Mouse (Mus musculus) E14TG2a.4 (cell line): ENCODE results near the gene Zfp605.
"Not testable (repeated sequence)": the region's sequence is repeated elsewhere in the genome, so short reads cannot be mapped to it uniquely, and the experiment has no call there.

Source experiments
- CTCF ChIP-seq: conservative IDR thresholded peaks from 2 replicates; pipeline ENCODE4 v1.5.1; 2014; ENCODE audit warnings: low read length
- NANOG ChIP-seq: IDR thresholded peaks from 2 replicates; pipeline ENCODE4 v1.6.1; 2014; ENCODE audit warnings: borderline replicate concordance, low read length, mixed read lengths
- POU5F1 ChIP-seq: IDR thresholded peaks from 2 replicates; pipeline ENCODE4 v1.6.1; 2014; ENCODE audit warnings: low read length, borderline replicate concordance

DNA sequence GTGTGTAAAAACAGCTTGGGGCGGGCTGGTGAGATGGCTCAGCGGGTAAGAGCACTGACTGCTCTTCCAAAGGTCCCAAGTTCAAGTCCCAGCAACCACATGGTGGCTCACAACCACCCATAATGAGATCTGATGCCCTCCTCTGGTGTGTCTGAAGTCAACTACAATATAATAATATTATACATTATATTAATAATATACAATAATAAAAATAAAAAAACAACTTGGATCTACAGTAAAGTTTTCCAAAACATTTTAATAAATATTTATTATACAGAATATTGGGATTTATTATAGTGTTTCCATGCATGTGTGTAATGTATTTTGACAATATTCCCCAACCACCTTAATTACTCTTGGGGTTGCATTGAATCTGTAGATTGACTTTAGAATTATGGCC lies 37.5 kb upstream of the Zfp605 start, which contains the start of gene Gm17655:
- not testable (repeated sequence) for TF ChIP-seq CTCF, NANOG, POU5F1
